Mouse (Mus musculus) small intestine, adult 2 months (tissue): ENCODE data around the gene L3hypdh. TPM values are rescaled to one million over a fixed set of nuclear protein-coding genes. Genes with fewer than 3 reads are reported as not detected.

Experiments
- H3K27ac ChIP-seq: fragments of 200-500 bp; 2 replicates; pipeline ENCODE4 v1.5.1; 2012; ENCODE audit warnings: low read depth, low read length, control low read depth, inconsistent platforms; ENCODE audit not compliant: insufficient read depth
- H3K27me3 ChIP-seq: fragments of 200-500 bp; 2 replicates; pipeline ENCODE4 v1.6.1; 2012; ENCODE audit warnings: mild to moderate bottlenecking, moderate library complexity, low read length, inconsistent platforms; ENCODE audit not compliant: control insufficient read depth, insufficient read depth
- H3K36me3 ChIP-seq: fragments of 200-500 bp; 2 replicates; pipeline ENCODE4 v1.6.1; 2012; ENCODE audit warnings: mild to moderate bottlenecking, low read length, control low read depth, inconsistent platforms; ENCODE audit not compliant: control insufficient read depth, insufficient read depth
- H3K4me1 ChIP-seq: fragments of 200-500 bp; 2 replicates; pipeline ENCODE4 v1.6.1; 2012; ENCODE audit warnings: low read length, inconsistent platforms, mixed read lengths; ENCODE audit not compliant: control insufficient read depth, insufficient read depth, insufficient read length
- H3K4me3 ChIP-seq: fragments of 200-500 bp; 2 replicates; pipeline ENCODE4 v1.5.1; 2012; ENCODE audit warnings: low read depth, mild to moderate bottlenecking, control low read depth, inconsistent platforms, low read length, moderate library complexity
- CTCF ChIP-seq: fragments of 200-500 bp; IDR thresholded peaks from 2 replicates; pipeline ENCODE4 v1.5.1; 2012; ENCODE audit warnings: low read depth, mild to moderate bottlenecking, control low read depth, inconsistent platforms, low read length, moderate library complexity, mixed read lengths; ENCODE audit not compliant: insufficient replicate concordance, insufficient read length; ENCODE audit errors: extremely low read depth
- POLR2A ChIP-seq: fragments of 200-500 bp; IDR thresholded peaks from 2 replicates; pipeline ENCODE4 v1.6.1; 2012; ENCODE audit warnings: low read depth, mild to moderate bottlenecking, control low read depth, inconsistent platforms, low read length, moderate library complexity
- WGBS: fragments of 180-500 bp; shearing (Covaris S2); methylation state at CpG from one replicate; pipeline ENCODE4 v1.1.7; 2018; 5-methylcytosine and 5-hydroxymethylcytosine counted together
- polyA plus RNA-seq: library from polyadenylated mRNA; depleted of rRNA; stranded (reverse); fragments of >200 nt; gene quantifications from 2 replicates; pipeline ENCODE4 v1.2.3, GENCODE M21; 2012; rRNA removed

L3hypdh gene
- polyA plus RNA-seq, 1 experiment: 2.8 TPM

DNA sequence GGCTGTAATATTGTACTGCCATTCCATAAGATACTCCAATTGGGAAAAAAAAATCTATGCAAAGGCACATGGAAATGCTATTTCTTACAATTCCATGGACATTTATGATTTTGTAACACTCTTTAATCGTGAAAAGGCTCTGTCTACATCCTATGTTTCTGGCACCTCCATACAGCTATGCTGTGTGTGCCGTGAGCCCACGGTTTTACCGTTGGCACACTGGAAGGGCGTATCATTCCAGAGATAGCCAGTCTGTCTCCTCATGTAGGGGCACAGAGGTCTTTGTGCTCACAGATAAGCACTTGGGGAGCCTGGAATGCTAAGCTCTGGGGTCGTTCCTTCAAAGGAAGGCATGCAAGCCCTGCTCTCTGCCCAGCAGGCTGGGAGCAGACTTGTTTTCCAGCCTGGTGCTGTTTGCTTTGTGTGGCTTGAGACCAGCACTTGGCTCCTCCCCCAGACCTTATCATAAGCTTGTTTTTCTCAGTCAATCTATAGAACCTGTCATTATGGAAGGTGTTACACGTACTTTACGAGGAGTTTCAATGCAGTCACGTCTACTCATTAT, 49.1 kb downstream of the L3hypdh start:
- no peak overlapping the region for H3K27ac ChIP-seq
- WGBS: 34% methylated on average over 9 of the region's 9 CpGs
- H3K4me1 ChIP-seq: no peaks in the 10 kb centered on the region
- H3K36me3 ChIP-seq: no peaks in the 10 kb centered on the region
- no peak for TF ChIP-seq POLR2A
- no peak for TF ChIP-seq CTCF
- no peak overlapping the region for H3K4me3 ChIP-seq
- no peaks in the 10 kb centered on the region for H3K27me3 ChIP-seq

DNA sequence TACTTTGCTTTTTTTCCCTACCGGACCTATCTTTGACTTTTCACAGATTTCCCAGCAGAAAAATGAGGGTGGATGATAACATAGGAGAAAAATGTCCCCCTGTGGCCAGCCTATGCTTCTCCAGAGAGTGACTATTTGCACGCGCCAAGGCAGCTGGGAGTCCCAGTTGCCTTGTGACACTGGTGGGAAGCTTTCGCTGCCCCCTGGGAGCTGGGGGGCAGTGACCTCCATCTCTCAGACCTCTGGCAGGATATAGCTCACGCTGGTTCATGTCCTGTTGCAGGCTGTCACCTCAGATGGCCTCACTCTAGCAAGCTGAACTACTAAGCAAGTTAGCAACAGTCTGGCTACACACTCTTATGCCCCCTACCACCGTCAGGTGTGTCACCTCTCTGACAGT, 53.4 kb downstream of the L3hypdh start:
- no peak overlapping the region for H3K4me3 ChIP-seq
- 84% methylated on average over 6 of the region's 6 CpGs for WGBS
- no peaks in the 10 kb centered on the region for H3K27me3 ChIP-seq
- H3K4me1 ChIP-seq: no peaks in the 10 kb centered on the region
- TF ChIP-seq CTCF (no peak), POLR2A (no peak)
- no peak overlapping the region for H3K27ac ChIP-seq
- H3K36me3 ChIP-seq: no peaks in the 10 kb centered on the region

- H3K4me1 ChIP-seq: no peaks in the 10 kb centered on the region
- TF ChIP-seq CTCF: no peak
- TF ChIP-seq POLR2A: no peak
- WGBS: 91% methylated on average over 5 of the region's 5 CpGs
- H3K4me3 ChIP-seq: no peak overlapping the region
- H3K36me3 ChIP-seq: no peaks in the 10 kb centered on the region
- no peaks in the 10 kb centered on the region for H3K27me3 ChIP-seq
- no peak overlapping the region for H3K27ac ChIP-seq
Observed at GRCm38 (mm10) chr12:72031171-72031570, 54.1 kb downstream of the L3hypdh start.

DNA sequence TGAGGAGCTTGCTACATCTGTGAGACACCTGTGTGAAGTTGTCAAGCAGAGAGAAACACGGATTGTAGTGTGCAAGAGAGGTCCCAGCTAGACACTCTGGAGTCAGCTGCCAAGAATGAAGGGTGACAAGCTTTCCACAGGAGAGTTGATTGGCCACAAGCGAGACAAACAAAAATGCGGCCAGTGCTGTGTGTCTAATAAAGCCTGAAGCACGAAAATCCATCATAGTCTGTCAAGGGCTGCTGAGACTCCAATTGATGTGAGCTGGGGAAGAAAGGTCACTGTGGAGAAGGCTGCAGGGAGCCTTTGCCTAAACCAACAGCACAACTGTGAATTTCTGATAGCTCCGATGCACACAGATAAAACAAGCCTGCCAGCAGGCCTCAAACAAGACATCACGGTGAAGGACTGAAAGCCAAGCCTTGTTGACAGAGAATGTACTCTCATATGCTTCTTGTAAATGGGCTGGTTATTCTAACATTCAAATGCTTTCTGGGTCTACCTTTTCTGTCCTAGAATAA, 59.9 kb downstream of the L3hypdh start:
- TF ChIP-seq CTCF (no peak), POLR2A (no peak)
- H3K4me1 ChIP-seq: no peaks in the 10 kb centered on the region
- no peak overlapping the region for H3K4me3 ChIP-seq
- H3K36me3 ChIP-seq: no peaks in the 10 kb centered on the region
- no peak overlapping the region for H3K27ac ChIP-seq
- 62% methylated on average over 6 of the region's 6 CpGs for WGBS
- H3K27me3 ChIP-seq: no peaks in the 10 kb centered on the region

DNA sequence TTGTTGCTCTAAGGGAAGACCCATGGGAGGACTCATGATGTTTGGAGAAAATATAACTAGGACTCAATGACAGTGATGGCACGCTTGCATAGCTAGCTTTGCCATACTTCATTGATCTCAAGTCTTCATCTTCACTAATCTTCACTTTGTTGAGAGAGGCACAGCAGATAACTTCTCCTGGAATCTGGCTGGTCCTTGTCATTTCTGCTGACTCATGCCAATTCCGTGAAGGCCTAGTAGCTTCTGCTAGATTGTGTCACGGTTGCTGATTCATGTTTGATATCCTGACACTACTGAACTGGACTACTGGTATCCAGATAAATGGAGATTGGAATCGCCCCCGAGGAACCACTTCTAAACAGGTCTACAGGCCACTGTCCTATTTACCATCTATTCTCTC, 61.7 kb downstream of the L3hypdh start:
- TF ChIP-seq CTCF: no peak
- TF ChIP-seq POLR2A: no peak
- H3K27me3 ChIP-seq: no peaks in the 10 kb centered on the region
- no peaks in the 10 kb centered on the region for H3K36me3 ChIP-seq
- no peaks in the 10 kb centered on the region for H3K4me1 ChIP-seq
- H3K4me3 ChIP-seq: no peak overlapping the region
- 93% methylated on average over 5 of the region's 5 CpGs for WGBS
- no peak overlapping the region for H3K27ac ChIP-seq

Other genes with a start within 250 kb of the L3hypdh start
- 0.46 and 0.69 TPM in 2 replicates for gene Gpr135, start 14.3 kb downstream of the L3hypdh start, polyA plus RNA-seq
- gene Jkamp, start 150 bp upstream of the L3hypdh start, polyA plus RNA-seq: 14.3 and 20.4 TPM in 2 replicates
- gene Ccdc175, start 99.6 kb upstream of the L3hypdh start, polyA plus RNA-seq: not detected in 2 replicates